Mouse (Mus musculus) lung, postnatal 0 days (tissue): ENCODE measurements around the gene Gm37240. TPM values are rescaled to one million over a fixed set of nuclear protein-coding genes. Genes with fewer than 3 reads are reported as not detected.

Experiments used
- ATAC-seq: fragments of 200-750 bp; cut with Nextera tagmentation; 2 replicates; pipeline ENCODE4 v1.8.0; 2017; ENCODE audit warnings: moderate library complexity
- DNase-seq: peaks from one replicate; pipeline ENCODE4 v3.0.0-alpha.2; 2016; ENCODE audit warnings: low spot score
- H3K27ac ChIP-seq: fragments of 300-500 bp; sonication (generic); 2 replicates; pipeline ENCODE4 v1.5.1; 2014; ENCODE audit warnings: antibody characterized with exemption, mild to moderate bottlenecking, low read length, mixed read lengths
- H3K27me3 ChIP-seq: fragments of 300-500 bp; sonication (generic); replicated peaks from 2 replicates; pipeline ENCODE4 v1.6.1; 2014; ENCODE audit warnings: low read length, mixed read lengths; ENCODE audit not compliant: insufficient read depth
- H3K36me3 ChIP-seq: fragments of 300-500 bp; sonication (generic); 2 replicates; pipeline ENCODE4 v1.6.1; 2014; ENCODE audit warnings: low read length, mixed read lengths; ENCODE audit not compliant: insufficient read depth
- H3K4me1 ChIP-seq: fragments of 300-500 bp; sonication (generic); 2 replicates; pipeline ENCODE4 v1.6.1; 2014; ENCODE audit warnings: antibody characterized with exemption, low read depth, low read length, mixed read lengths; ENCODE audit not compliant: insufficient read depth
- H3K4me2 ChIP-seq: fragments of 300-500 bp; sonication (generic); replicated peaks from 2 replicates; pipeline ENCODE4 v1.6.1; 2014; ENCODE audit warnings: low read depth, mild to moderate bottlenecking, low read length, moderate library complexity, mixed read lengths
- H3K4me3 ChIP-seq: fragments of 300-500 bp; sonication (generic); 2 replicates; pipeline ENCODE4 v1.5.1; 2014; ENCODE audit warnings: low read depth, low read length
- H3K9ac ChIP-seq: fragments of 300-500 bp; sonication (generic); replicated peaks from 2 replicates; pipeline ENCODE4 v1.6.1; 2014; ENCODE audit warnings: low read depth, mild to moderate bottlenecking
- H3K9me3 ChIP-seq: fragments of 300-500 bp; sonication (generic); 2 replicates; pipeline ENCODE4 v1.6.1; 2016; ENCODE audit warnings: low read length, mixed read lengths
- CTCF ChIP-seq: IDR thresholded peaks from 2 replicates; pipeline ENCODE4 v1.5.1; 2016; ENCODE audit warnings: antibody characterized with exemption, mild to moderate bottlenecking
- EP300 ChIP-seq: IDR thresholded peaks from 2 replicates; pipeline ENCODE4 v1.6.1; 2016; ENCODE audit warnings: antibody characterized with exemption, mild to moderate bottlenecking, control low read depth
- WGBS: fragments of 180-500 bp; shearing (Covaris S2); extraction: QIAGEN DNeasy Blood & Tissue Kit; methylation state at CpG from one replicate; pipeline ENCODE4 v1.1.7; 2014; 5-methylcytosine and 5-hydroxymethylcytosine counted together
- polyA plus RNA-seq: library from polyadenylated mRNA; unstranded; fragments of >200 nt; fragmentation: Nextera tagmentation; extraction: Ambion mirVana; gene quantifications from 2 replicates; pipeline ENCODE4 v1.2.1, GENCODE M21; 2015

The Gm37240 gene
- polyA plus RNA-seq, 1 experiment from 2014 or later: 8.9 TPM

GRCm38 (mm10) chr3:84715073-84715768, 1172.1 kb downstream of the Gm37240 start:
- ATAC-seq: no peak
- H3K27ac ChIP-seq: no peak overlapping the region
- H3K4me3 ChIP-seq: no peak overlapping the region
- no peak overlapping the region for H3K9ac ChIP-seq
- no peak overlapping the region for H3K4me2 ChIP-seq
- no peaks in the 10 kb centered on the region for H3K9me3 ChIP-seq
- no peaks in the 10 kb centered on the region for H3K27me3 ChIP-seq
- no peak for TF ChIP-seq EP300
- TF ChIP-seq CTCF: no peak
- no peaks in the 10 kb centered on the region for H3K4me1 ChIP-seq
- H3K36me3 ChIP-seq: no peaks in the 10 kb centered on the region
- WGBS: 83% methylated on average over 15 of the region's 15 CpGs
- DNase-seq: peak; percentile 35

GRCm38 (mm10) chr3:84712941-84713340, 1174.4 kb downstream of the Gm37240 start:
- Histone ChIP-seq H3K4me2 (no peak overlapping the region), H3K27me3 (no peaks in the 10 kb centered on the region), H3K27ac (no peak overlapping the region), H3K4me3 (no peak overlapping the region), H3K4me1 (no peaks in the 10 kb centered on the region), H3K36me3 (no peaks in the 10 kb centered on the region), H3K9me3 (no peaks in the 10 kb centered on the region), H3K9ac (no peak overlapping the region)
- WGBS: 64% methylated on average over 2 of the region's 2 CpGs
- ATAC-seq (no peak), DNase-seq (no peak)
- no peak for TF ChIP-seq CTCF
- no peak for TF ChIP-seq EP300

- TF ChIP-seq EP300 (no peak), CTCF (peak; percentile 21; the same call in 1 of the 2 replicates)
- no peak overlapping the region for H3K4me3 ChIP-seq
- H3K4me2 ChIP-seq: no peak overlapping the region
- no peaks in the 10 kb centered on the region for H3K4me1 ChIP-seq
- no peaks in the 10 kb centered on the region for H3K27me3 ChIP-seq
- DNase-seq (no peak), ATAC-seq (no peak)
- no peak overlapping the region for H3K27ac ChIP-seq
- no peaks in the 10 kb centered on the region for H3K36me3 ChIP-seq
- no peak overlapping the region for H3K9ac ChIP-seq
- 75% methylated on average over 4 of the region's 4 CpGs for WGBS
- peaks cover 5% of the 10 kb centered on the region; the same call in 1 of the 2 replicates for H3K9me3 ChIP-seq
These were observed 1176.6 kb downstream of the Gm37240 start for GRCm38 (mm10) chr3:84710723-84711122.

GRCm38 (mm10) chr3:84709967-84710366, 1177.4 kb downstream of the Gm37240 start:
- Histone ChIP-seq H3K9ac (no peak overlapping the region), H3K4me1 (no peaks in the 10 kb centered on the region), H3K9me3 (peaks cover 5% of the 10 kb centered on the region; the same call in 1 of the 2 replicates), H3K4me3 (no peak overlapping the region), H3K4me2 (no peak overlapping the region), H3K27me3 (no peaks in the 10 kb centered on the region), H3K27ac (no peak overlapping the region), H3K36me3 (no peaks in the 10 kb centered on the region)
- TF ChIP-seq CTCF (no peak), EP300 (no peak)
- ATAC-seq: no peak
- no peak for DNase-seq
- 93% methylated on average over 8 of the region's 8 CpGs for WGBS

- H3K4me3 ChIP-seq: no peak overlapping the region
- no peak overlapping the region for H3K4me2 ChIP-seq
- no peak overlapping the region for H3K9ac ChIP-seq
- H3K27me3 ChIP-seq: no peaks in the 10 kb centered on the region
- peaks cover 5% of the 10 kb centered on the region; the same call in 1 of the 2 replicates for H3K9me3 ChIP-seq
- ATAC-seq (no peak), DNase-seq (no peak)
- WGBS: 53% methylated on average over 8 of the region's 8 CpGs
- TF ChIP-seq EP300: no peak
- no peak for TF ChIP-seq CTCF
- no peaks in the 10 kb centered on the region for H3K36me3 ChIP-seq
- no peak overlapping the region for H3K27ac ChIP-seq
- no peaks in the 10 kb centered on the region for H3K4me1 ChIP-seq
These were observed 1178.2 kb downstream of the Gm37240 start for GRCm38 (mm10) chr3:84709100-84709499.

GRCm38 (mm10) chr3:84708469-84708868, 1178.8 kb downstream of the Gm37240 start:
- Histone ChIP-seq H3K4me2 (no peak overlapping the region), H3K27me3 (no peaks in the 10 kb centered on the region), H3K4me3 (no peak overlapping the region), H3K27ac (no peak overlapping the region), H3K9me3 (peaks cover 5% of the 10 kb centered on the region; the same call in 1 of the 2 replicates), H3K36me3 (no peaks in the 10 kb centered on the region), H3K9ac (no peak overlapping the region), H3K4me1 (no peaks in the 10 kb centered on the region)
- no peak for ATAC-seq
- 62% methylated on average over 10 of the region's 10 CpGs for WGBS
- DNase-seq: no peak
- no peak for TF ChIP-seq EP300
- TF ChIP-seq CTCF: no peak
